Mouse (Mus musculus): ENCODE data around the gene Gm45062. TPM values are rescaled to one million over a fixed set of nuclear protein-coding genes. Genes with fewer than 3 reads are reported as not detected.
"Not testable (repeated sequence)": the region's sequence is repeated elsewhere in the genome, so short reads cannot be mapped to it uniquely, and the experiment has no call there.

The Gm45062 gene
- total RNA-seq, 2 experiments from 2014 or later = 0.15 TPM; not detected in 1

GRCm38 (mm10) chr6:8307878-8308775, 48.9 kb downstream of the Gm45062 start:
- intact Hi-C loops (cut with DNase I) = no loop called here
- DNase-seq = no peak

- intact Hi-C loops (cut with DNase I) = no loop called here
- DNase-seq = no peak
These were observed 53.3 kb downstream of the Gm45062 start for GRCm38 (mm10) chr6:8312554-8312953.

GRCm38 (mm10) chr6:8316201-8316600, 57.0 kb downstream of the Gm45062 start:
- DNase-seq = no peak
- intact Hi-C loops (cut with DNase I) = no loop called here

GRCm38 (mm10) chr6:8319591-8319990, 60.3 kb downstream of the Gm45062 start:
- DNase-seq = no peak
- intact Hi-C loops (cut with DNase I) = no loop called here

- DNase-seq; intact Hi-C loops (cut with DNase I): not testable (repeated sequence)
These were observed 72.2 kb downstream of the Gm45062 start for GRCm38 (mm10) chr6:8331496-8331895.

- intact Hi-C loops (cut with DNase I) = no loop called here
- DNase-seq = no peak
These were observed 74.1 kb downstream of the Gm45062 start for GRCm38 (mm10) chr6:8333380-8333779.

GRCm38 (mm10) chr6:8336487-8337390, 77.5 kb downstream of the Gm45062 start:
- DNase-seq = peak; percentile 12 to 18

GRCm38 (mm10) chr6:8339453-8339852, 80.2 kb downstream of the Gm45062 start:
- DNase-seq = no peak
- intact Hi-C loops (cut with DNase I) = no loop called here

More at GRCm38 (mm10) chr6:8336487-8337390, 77.5 kb downstream of the Gm45062 start:
- intact Hi-C loops (cut with DNase I) = no loop called here

- DNase-seq = no peak
- intact Hi-C loops (cut with DNase I) = no loop called here
These were observed 84.0 kb downstream of the Gm45062 start for GRCm38 (mm10) chr6:8343271-8343670.

GRCm38 (mm10) chr6:8345219-8345856, 86.1 kb downstream of the Gm45062 start:
- DNase-seq = peak; percentile 70 to 80
- intact Hi-C loops (cut with DNase I) = no loop called here

GRCm38 (mm10) chr6:8347154-8347553, 87.9 kb downstream of the Gm45062 start:
- intact Hi-C loops (cut with DNase I) = no loop called here
- no peak for DNase-seq

- intact Hi-C loops (cut with DNase I) = no loop called here
- DNase-seq = no peak
These were observed 89.1 kb downstream of the Gm45062 start for GRCm38 (mm10) chr6:8348344-8348743.

GRCm38 (mm10) chr6:8349060-8349670, 89.9 kb downstream of the Gm45062 start:
- DNase-seq = no peak
- intact Hi-C loops (cut with DNase I) = no loop called here

GRCm38 (mm10) chr6:8351507-8351906, 92.3 kb downstream of the Gm45062 start:
- no peak for DNase-seq
- intact Hi-C loops (cut with DNase I) = no loop called here

- intact Hi-C loops (cut with DNase I) = no loop called here
- DNase-seq = no peak
These were observed 93.4 kb downstream of the Gm45062 start for GRCm38 (mm10) chr6:8352533-8353168.

GRCm38 (mm10) chr6:8353461-8353860, 94.2 kb downstream of the Gm45062 start:
- DNase-seq = no peak
- intact Hi-C loops (cut with DNase I) = no loop called here

- no peak for DNase-seq
- intact Hi-C loops (cut with DNase I) = no loop called here
These were observed 95.6 kb downstream of the Gm45062 start for GRCm38 (mm10) chr6:8354846-8355245.

GRCm38 (mm10) chr6:8358232-8358631, 99.0 kb downstream of the Gm45062 start:
- no peak for DNase-seq
- intact Hi-C loops (cut with DNase I) = no loop called here

GRCm38 (mm10) chr6:8358782-8359181, 99.5 kb downstream of the Gm45062 start:
- intact Hi-C loops (cut with DNase I) = no loop called here

GRCm38 (mm10) chr6:8360805-8361204, 101.6 kb downstream of the Gm45062 start:
- DNase-seq = no peak
- intact Hi-C loops (cut with DNase I) = no loop called here

More at GRCm38 (mm10) chr6:8358782-8359181, 99.5 kb downstream of the Gm45062 start:
- DNase-seq = no peak
